Mouse (Mus musculus) Patski (cell line): ENCODE measurements around the gene Cd37. TPM values are rescaled to one million over a fixed set of nuclear protein-coding genes. Genes with fewer than 3 reads are reported as not detected.
"Not testable (repeated sequence)": the region's sequence is repeated elsewhere in the genome, so short reads cannot be mapped to it uniquely, and the experiment has no call there.

Experiments
- ATAC-seq: fragments of 100-300 bp; one replicate; pipeline ENCODE4 v1.8.0; 2021
- CTCF ChIA-PET: fragments of 350-600 bp; sonication (Branson Sonifier 250); formaldehyde crosslinking; loops from one replicate; lab custom pipeline; 2022; ENCODE audit warnings: inconsistent platforms; lab: Charles Lee
- POLR2A ChIA-PET: fragments of 350-600 bp; sonication (Branson Sonifier 250); formaldehyde crosslinking; loops from one replicate; lab custom pipeline; 2022; ENCODE audit warnings: antibody characterized with exemption, inconsistent platforms; lab: Charles Lee
- DNase-seq: peaks from one replicate; pipeline ENCODE4 v3.0.0-alpha.2; 2011; ENCODE audit warnings: low read depth, low spot score
- H3K27me3 ChIP-seq: fragments of 371-371 bp; one replicate; pipeline ENCODE4 v1.5.1; 2021
- CTCF ChIP-seq: fragments of 100-300 bp; IDR thresholded peaks from one replicate; pipeline ENCODE4 v1.5.1; 2021
- in situ Hi-C: fragments of 300-500 bp; cut with MboI; formaldehyde crosslinking; loops from 3 replicates; pipeline ENCODE4 v1.11.1; 2018; ENCODE audit warnings: low pct_unique_long_range_greater_than_20kb, mixed read lengths
- polyA plus RNA-seq: library from polyadenylated mRNA; unstranded; gene quantifications from one replicate; pipeline ENCODE4 v1.2.3, GENCODE M21; 2021

Gene Cd37
- polyA plus RNA-seq, 1 experiment from 2014 or later = 0.81 TPM

- peaks cover 21% of the 10 kb centered on the region for H3K27me3 ChIP-seq
- in situ Hi-C loops = no loop called here
- no peak for ATAC-seq
- CTCF ChIA-PET = no interaction called here
- DNase-seq = no peak
- POLR2A ChIA-PET = no interaction called here
- TF ChIP-seq CTCF = no peak
Observed at GRCm38 (mm10) chr7:45257063-45257840, 18.3 kb upstream of the Cd37 start.

GRCm38 (mm10) chr7:45255822-45256221 lies 16.9 kb upstream of the Cd37 start:
- CTCF ChIA-PET = interaction anchor here (1.0 kb wide), 1 partner anchor 48 kb away, joined by 4 read pairs; no protein-coding TSS in a partner anchor
- in situ Hi-C loops, ATAC-seq, POLR2A ChIA-PET, DNase-seq: not testable (repeated sequence)
- H3K27me3 ChIP-seq = peaks cover 11% of the 10 kb centered on the region

GRCm38 (mm10) chr7:45253806-45254205 lies 14.9 kb upstream of the Cd37 start:
- in situ Hi-C loops = no loop called here
- H3K27me3 ChIP-seq = no peaks in the 10 kb centered on the region
- ChIA-PET CTCF (no interaction called here), POLR2A (no interaction called here)
- no peak for DNase-seq
- TF ChIP-seq CTCF = no peak
- no peak for ATAC-seq

- CTCF ChIA-PET = no interaction called here
- no peak for ATAC-seq
- POLR2A ChIA-PET = no interaction called here
- in situ Hi-C loops = no loop called here
- peaks cover 8% of the 10 kb centered on the region for H3K27me3 ChIP-seq
- no peak for DNase-seq
- no peak for TF ChIP-seq CTCF
Observed at GRCm38 (mm10) chr7:45247666-45248065, 8.8 kb upstream of the Cd37 start.

GRCm38 (mm10) chr7:45241389-45241749 lies 2.5 kb upstream of the Cd37 start:
- TF ChIP-seq CTCF = no peak
- ChIA-PET POLR2A (no interaction called here), CTCF (no interaction called here)
- in situ Hi-C loops = no loop called here
- DNase-seq (no peak), ATAC-seq (no peak)
- H3K27me3 ChIP-seq = peaks cover 13% of the 10 kb centered on the region

- peaks cover 13% of the 10 kb centered on the region for H3K27me3 ChIP-seq
- DNase-seq = no peak
- POLR2A ChIA-PET = no interaction called here
- in situ Hi-C loops = no loop called here
- CTCF ChIA-PET = no interaction called here
- ATAC-seq = no peak
- no peak for TF ChIP-seq CTCF
Observed at GRCm38 (mm10) chr7:45240633-45241388, 1.9 kb upstream of the Cd37 start, which contains the start of gene Slc6a16. TSS of gene Slc6a16 (plus strand) at chr7:45241085.

- DNase-seq (no peak), ATAC-seq (no peak)
- ChIA-PET POLR2A (no interaction called here), CTCF (no interaction called here)
- TF ChIP-seq CTCF = no peak
- H3K27me3 ChIP-seq = peaks cover 10% of the 10 kb centered on the region
- in situ Hi-C loops = no loop called here
Observed at GRCm38 (mm10) chr7:45240109-45240508, 1.2 kb upstream of the Cd37 start.

GRCm38 (mm10) chr7:45237747-45238699 lies 892 bp downstream of the Cd37 start:
- in situ Hi-C loops = no loop called here
- TF ChIP-seq CTCF = no peak
- CTCF ChIA-PET = no interaction called here
- POLR2A ChIA-PET = no interaction called here
- ATAC-seq (no peak), DNase-seq (no peak)
- peaks cover 4% of the 10 kb centered on the region for H3K27me3 ChIP-seq

- TF ChIP-seq CTCF = no peak
- peaks cover 3% of the 10 kb centered on the region for H3K27me3 ChIP-seq
- ChIA-PET POLR2A (no interaction called here), CTCF (no interaction called here)
- DNase-seq = no peak
- in situ Hi-C loops = no loop called here
- ATAC-seq = no peak
Observed at GRCm38 (mm10) chr7:45235656-45236180, 3.2 kb downstream of the Cd37 start.

GRCm38 (mm10) chr7:45234922-45235571 lies 3.9 kb downstream of the Cd37 start:
- TF ChIP-seq CTCF = no peak
- DNase-seq (no peak), ATAC-seq (no peak)
- in situ Hi-C loops = no loop called here
- no peaks in the 10 kb centered on the region for H3K27me3 ChIP-seq
- CTCF ChIA-PET = interaction anchor here (1.2 kb wide), 1 partner anchor 9 kb away, joined by 3 read pairs; no protein-coding TSS in a partner anchor
- POLR2A ChIA-PET = no interaction called here
